Mouse (Mus musculus): ENCODE data around the gene Gm8922.
"Not testable (repeated sequence)": the region's sequence is repeated elsewhere in the genome, so short reads cannot be mapped to it uniquely, and the experiment has no call there.

Gene Gm8922

GRCm38 (mm10) chr5:11681659-11682058 lies at the start of gene Gm8922:
TSS of gene Gm8922 (plus strand) at chr5:11681959.
- DNase-seq (ENCODE audit: low read depth, low spot score): not testable (repeated sequence)

Measured in mesoderm, embryonic 11.5 days (tissue).